Mouse (Mus musculus) CH12.LX (cell line): ENCODE measurements around the gene Reep6. TPM values are rescaled to one million over a fixed set of nuclear protein-coding genes. Genes with fewer than 3 reads are reported as not detected.

Experiments
- DNase-seq: peaks from one replicate; pipeline ENCODE4 v3.0.0-alpha.2; 2013; ENCODE audit errors: extremely low read depth
- H3K27ac ChIP-seq: 2 replicates; pipeline ENCODE4 v1.5.1; 2012; ENCODE audit warnings: low read depth, mild to moderate bottlenecking, control low read depth, moderate library complexity; ENCODE audit not compliant: insufficient read depth
- H3K27me3 ChIP-seq: replicated peaks from 2 replicates; pipeline ENCODE3; 2012; ENCODE audit warnings: inconsistent platforms
- H3K36me3 ChIP-seq, 2 experiments: replicated peaks in 1 of 2; 2 replicates each; pipeline versions ENCODE3 to v1.6.1; 2012; ENCODE audit warnings: inconsistent platforms in 1 of 2, low read length in 1 of 2, mild to moderate bottlenecking in 1 of 2, mixed read lengths in 1 of 2, moderate library complexity in 1 of 2; ENCODE audit not compliant: control insufficient read depth in 1 of 2, insufficient read depth in 1 of 2
- H3K4me1 ChIP-seq, 2 experiments: 2 replicates each; pipeline ENCODE4 v1.6.1; 2012; ENCODE audit warnings: inconsistent platforms in 1 of 2, moderate library complexity in 1 of 2; ENCODE audit not compliant: insufficient read depth in 2 of 2, control insufficient read depth in 1 of 2
- H3K4me2 ChIP-seq: 2 replicates; pipeline ENCODE4 v1.6.1; 2012; ENCODE audit warnings: low read depth, mild to moderate bottlenecking, control low read depth; ENCODE audit not compliant: poor library complexity, insufficient read depth, severe bottlenecking
- H3K4me3 ChIP-seq, 3 experiments: fragments of 150-350 bp in 1 of 3; sonication (generic) in 1 of 3; replicated peaks in 1 of 3; 2 replicates each; pipeline versions ENCODE3 to v1.5.1; 2011 to 2012; ENCODE audit warnings: low read depth in 2 of 3, low read length in 2 of 3, mild to moderate bottlenecking in 2 of 3, moderate library complexity in 2 of 3, control low read depth in 1 of 3, improper control_type of control experiment in 1 of 3, inconsistent platforms in 1 of 3, mixed read lengths in 1 of 3; ENCODE audit not compliant: poor library complexity in 1 of 3
- H3K79me2 ChIP-seq: replicated peaks from 2 replicates; pipeline ENCODE4 v1.6.1; 2012; ENCODE audit warnings: mild to moderate bottlenecking, moderate library complexity; ENCODE audit not compliant: control insufficient read depth, poor library complexity, insufficient read depth, severe bottlenecking; ENCODE audit errors: extremely low read depth
- H3K9ac ChIP-seq: 2 replicates; pipeline ENCODE4 v1.6.1; 2012; ENCODE audit warnings: low read depth, mild to moderate bottlenecking, control low read depth, moderate library complexity; ENCODE audit not compliant: insufficient read depth
- H3K9me3 ChIP-seq: replicated peaks from 2 replicates; pipeline ENCODE3; 2012; ENCODE audit warnings: low read length, inconsistent platforms, mixed read lengths
- BHLHE40 ChIP-seq: IDR thresholded peaks from 2 replicates; pipeline ENCODE4 v1.6.1; 2011; ENCODE audit warnings: mild to moderate bottlenecking, low read depth, low read length, improper control_type of control experiment
- CHD2 ChIP-seq: IDR thresholded peaks from 2 replicates; pipeline ENCODE4 v1.6.1; 2011; ENCODE audit warnings: low read length, improper control_type of control experiment
- CTCF ChIP-seq, 2 experiments: IDR thresholded peaks in 1 of 2; conservative IDR thresholded peaks in 1 of 2; 2 replicates each; pipeline ENCODE4 v1.5.1; 2011 to 2012; ENCODE audit warnings: low read depth in 2 of 2, low read length in 2 of 2, improper control_type of control experiment in 1 of 2, inconsistent platforms in 1 of 2, mild to moderate bottlenecking in 1 of 2, moderate library complexity in 1 of 2
- ELF1 ChIP-seq: IDR thresholded peaks from 2 replicates; pipeline ENCODE4 v1.6.1; 2014; ENCODE audit warnings: low read depth, mild to moderate bottlenecking, inconsistent platforms, low read length, improper control_type of control experiment
- GABPA ChIP-seq: IDR thresholded peaks from 2 replicates; pipeline ENCODE4 v1.6.1; 2012; ENCODE audit warnings: low read depth, low read length, improper control_type of control experiment, inconsistent platforms; ENCODE audit not compliant: insufficient replicate concordance
- IRF4 ChIP-seq: IDR thresholded peaks from 2 replicates; pipeline ENCODE4 v1.6.1; 2014; ENCODE audit warnings: low read depth, mild to moderate bottlenecking, inconsistent platforms, low read length, improper control_type of control experiment
- JUN ChIP-seq: IDR thresholded peaks from 2 replicates; pipeline ENCODE4 v1.6.1; 2011; ENCODE audit warnings: low read depth, mild to moderate bottlenecking, low read length, improper control_type of control experiment, moderate library complexity; ENCODE audit not compliant: insufficient read depth
- JUND ChIP-seq: conservative IDR thresholded peaks from 2 replicates; pipeline ENCODE4 v1.6.1; 2011; ENCODE audit warnings: low read depth, low read length, improper control_type of control experiment
- KAT2A ChIP-seq: IDR thresholded peaks from 2 replicates; pipeline ENCODE4 v1.6.1; 2012; ENCODE audit warnings: low read length, improper control_type of control experiment, inconsistent platforms; ENCODE audit not compliant: insufficient replicate concordance
- MAX ChIP-seq: IDR thresholded peaks from 2 replicates; pipeline ENCODE4 v1.6.1; 2011; ENCODE audit warnings: low read length, improper control_type of control experiment
- MAZ ChIP-seq: IDR thresholded peaks from 2 replicates; pipeline ENCODE4 v1.6.1; 2012; ENCODE audit warnings: low read depth, mild to moderate bottlenecking, inconsistent platforms, low read length, improper control_type of control experiment, moderate library complexity
- MXI1 ChIP-seq: IDR thresholded peaks from 2 replicates; pipeline ENCODE4 v1.6.1; 2011; ENCODE audit warnings: mild to moderate bottlenecking, low read depth, low read length, improper control_type of control experiment
- MYC ChIP-seq: IDR thresholded peaks from 2 replicates; pipeline ENCODE4 v1.6.1; 2011; ENCODE audit warnings: low read depth, mild to moderate bottlenecking, improper control_type of control experiment, low read length
- PAX5 ChIP-seq: IDR thresholded peaks from 2 replicates; pipeline ENCODE4 v1.6.1; 2012; ENCODE audit warnings: low read length, inconsistent platforms, mixed read lengths
- POLR2A ChIP-seq: IDR thresholded peaks from 2 replicates; pipeline ENCODE4 v1.6.1; 2011; ENCODE audit warnings: low read depth, mild to moderate bottlenecking, improper control_type of control experiment, low read length
- POLR2AphosphoS2 ChIP-seq: IDR thresholded peaks from 2 replicates; pipeline ENCODE4 v1.6.1; 2011; ENCODE audit warnings: low read depth, low read length, improper control_type of control experiment
- RCOR1 ChIP-seq: conservative IDR thresholded peaks from 2 replicates; pipeline ENCODE4 v1.6.1; 2012; ENCODE audit warnings: low read depth, mild to moderate bottlenecking, inconsistent platforms, low read length, improper control_type of control experiment
- SIN3A ChIP-seq: IDR thresholded peaks from 2 replicates; pipeline ENCODE4 v1.6.1; 2012; ENCODE audit warnings: low read length, improper control_type of control experiment, inconsistent platforms
- TCF12 ChIP-seq: IDR thresholded peaks from 2 replicates; pipeline ENCODE4 v1.6.1; 2014; ENCODE audit warnings: low read depth, mild to moderate bottlenecking, inconsistent platforms, low read length, improper control_type of control experiment
- UBTF ChIP-seq: IDR thresholded peaks from 2 replicates; pipeline ENCODE4 v1.6.1; 2012; ENCODE audit warnings: low read depth, mild to moderate bottlenecking, inconsistent platforms, low read length, improper control_type of control experiment, moderate library complexity
- USF2 ChIP-seq: conservative IDR thresholded peaks from 2 replicates; pipeline ENCODE4 v1.6.1; 2011; ENCODE audit warnings: low read depth, low read length, improper control_type of control experiment
- ZC3H11A ChIP-seq: IDR thresholded peaks from 2 replicates; pipeline ENCODE4 v1.6.1; 2012; ENCODE audit warnings: low read depth, mild to moderate bottlenecking, inconsistent platforms, low read length, improper control_type of control experiment
- ZKSCAN1 ChIP-seq: IDR thresholded peaks from 2 replicates; pipeline ENCODE4 v1.6.1; 2012; ENCODE audit warnings: low read depth, inconsistent platforms, low read length, improper control_type of control experiment, borderline replicate concordance
- ZNF384 ChIP-seq: IDR thresholded peaks from 2 replicates; pipeline ENCODE4 v1.6.1; 2012; ENCODE audit warnings: low read depth, low read length, improper control_type of control experiment, inconsistent platforms
- dilution Hi-C: fragments of 300-500 bp; cut with MboI; formaldehyde crosslinking; loops from 2 replicates; pipeline ENCODE4 v1.14.3; 2020; ENCODE audit warnings: low sequenced_read_pairs; ENCODE audit not compliant: extremely low pct_unique_long_range_greater_than_20kb, extremely low pct_ligation_motif_present
- in situ Hi-C: fragments of 300-500 bp; cut with MboI; formaldehyde crosslinking; loops from 3 replicates; pipeline ENCODE4 v1.14.3; 2019; ENCODE audit warnings: low sequenced_read_pairs, low pct_ligation_motif_present, low pct_unique_long_range_greater_than_20kb, mixed read lengths
- polyA plus RNA-seq: library from polyadenylated mRNA; unstranded; fragments of >175 nt; gene quantifications from 2 replicates; pipeline ENCODE4 v1.2.1, GENCODE M21; 2012; ENCODE audit warnings: low read depth; ENCODE audit not compliant: insufficient read length
- total RNA-seq, 2 experiments: library from RNA; depleted of rRNA; stranded (reverse); fragments of 300-350 nt in 1 of 2; fragments of >200 nt in 1 of 2; gene quantifications; 2 replicates each; pipeline ENCODE4 v1.2.3; 2012 to 2014

Reep6 gene
- total and polyA plus RNA-seq, 3 experiments: 0.48 to 7.5 (median 5.0) TPM

- peak overlapping the region; percentile 55 to 71 (median 55) for H3K4me3 ChIP-seq
- TF ChIP-seq ZNF384 (no peak), SIN3A (no peak), RCOR1 (no peak), MAZ (no peak), CHD2 (no peak), IRF4 (0 out of 2 replicates have a peak, but pooled peaks have one; percentile 15), BHLHE40 (no peak), MAX (0 out of 2 replicates have a peak, but pooled peaks have one; percentile 17), PAX5 (no peak), TCF12 (0 out of 2 replicates have a peak, but pooled peaks have one; percentile 16), MXI1 (peak; percentile 28; the same call in 1 of the 2 replicates), ZKSCAN1 (no peak), KAT2A (no peak), USF2 (no peak), GABPA (no peak), POLR2A (no peak)
- peaks cover 56% of the 10 kb centered on the region for H3K27me3 ChIP-seq
- H3K9me3 ChIP-seq: peaks cover 5% of the 10 kb centered on the region
- peak overlapping the region; percentile 58 for H3K4me2 ChIP-seq
- dilution Hi-C loops (no loop called here), in situ Hi-C loops (no loop called here)
- peak overlapping the region; percentile 41 for H3K9ac ChIP-seq
- peaks cover 25 to 40% of the 10 kb centered on the region in 2 experiments for H3K4me1 ChIP-seq
- H3K36me3 ChIP-seq: peaks cover 17 to 22% of the 10 kb centered on the region in 2 experiments
- no peak overlapping the region for H3K27ac ChIP-seq
- no peak for DNase-seq
- H3K79me2 ChIP-seq: no peaks in the 10 kb centered on the region
Measured at GRCm38 (mm10) chr10:80330888-80331287, 1.1 kb downstream of the Reep6 start.

DNA sequence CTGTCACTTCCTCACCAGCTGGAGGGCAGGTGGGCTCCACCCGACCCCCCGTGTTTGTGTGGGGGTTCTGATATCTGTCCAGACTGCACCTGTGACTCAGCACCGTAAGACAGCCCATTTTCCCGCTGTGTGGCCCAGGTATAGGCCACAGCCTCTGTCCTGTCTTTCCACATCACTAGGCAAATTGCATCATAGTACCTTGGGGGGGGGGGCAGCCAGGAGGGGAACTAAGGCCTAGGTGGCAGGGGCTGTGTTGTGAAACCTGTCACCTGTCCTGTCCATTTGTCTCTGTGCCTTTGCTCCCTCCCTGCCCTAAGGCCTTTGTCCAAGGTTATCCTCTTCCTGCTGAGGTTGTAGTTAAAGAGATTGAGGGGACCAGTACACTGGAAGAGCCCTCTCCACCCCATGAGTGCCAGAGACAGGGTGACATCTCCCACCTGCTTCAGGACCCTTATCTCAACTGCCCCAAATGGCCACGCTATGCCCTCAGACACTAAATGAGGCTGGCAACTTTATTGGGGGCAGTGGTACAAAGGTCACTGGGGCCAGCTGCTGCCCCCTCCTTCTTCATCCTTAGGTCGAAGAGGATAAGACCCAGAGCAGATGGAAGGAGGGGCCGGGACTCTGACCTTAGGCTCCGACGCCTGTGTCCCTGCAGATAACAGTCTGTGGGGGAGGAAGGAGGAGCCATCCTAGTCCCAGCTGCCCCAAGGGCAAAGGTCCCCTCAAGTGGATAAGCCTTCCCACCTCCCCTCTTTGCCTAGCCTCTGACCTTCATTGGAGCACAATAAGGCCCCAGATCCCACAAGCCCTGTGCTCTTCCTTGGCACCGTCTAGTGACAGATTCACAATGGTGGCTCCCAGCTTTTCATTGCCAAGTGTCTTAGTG lies 2.1 kb downstream of the Reep6 start:
- DNase-seq: no peak

More for the DNA sequence above, 2.1 kb downstream of the Reep6 start:
- dilution Hi-C loops (no loop called here), in situ Hi-C loops (no loop called here)
- H3K4me2 ChIP-seq: peak overlapping the region; percentile 58
- TF ChIP-seq POLR2A (no peak), UBTF (no peak), POLR2AphosphoS2 (no peak), ELF1 (no peak), MYC (no peak), CHD2 (no peak), IRF4 (no peak), KAT2A (no peak), JUN (no peak), JUND (no peak), ZC3H11A (no peak), PAX5 (no peak), CTCF (conservative IDR thresholded peaks at IDR 0.05 in 1 of 2, IDR thresholded peaks at IDR 0.05 in 1 of 2; ENCODE audit: low read depth in 2 of 2, low read length in 2 of 2) (no peak), ZKSCAN1 (no peak)
- H3K9ac ChIP-seq: peak overlapping the region; percentile 41
- peaks cover 22 to 28% of the 10 kb centered on the region in 2 experiments for H3K36me3 ChIP-seq
- H3K79me2 ChIP-seq: no peaks in the 10 kb centered on the region
- H3K27ac ChIP-seq: no peak overlapping the region
- H3K9me3 ChIP-seq: peaks cover 5% of the 10 kb centered on the region
- H3K27me3 ChIP-seq: peaks cover 50% of the 10 kb centered on the region
- peak overlapping the region in 1 of 3 experiments; percentile 55 for H3K4me3 ChIP-seq
- peaks cover 30 to 48% of the 10 kb centered on the region in 2 experiments for H3K4me1 ChIP-seq
